Mouse (Mus musculus) left cerebral cortex, adult 9 months (tissue): ENCODE measurements at regions not wholly inside any gene's neighbourhood (a gene's known extent, or its start where the extent isn't known, plus 50 kb on each side); places are given as distances from the start of the nearest gene placed in this dataset.

Experiments used
- DNase-seq, 2 experiments: peaks; one replicate each; pipeline ENCODE4 v3.0.0; 2022; ENCODE audit warnings: low spot score in 2 of 2

DNA sequence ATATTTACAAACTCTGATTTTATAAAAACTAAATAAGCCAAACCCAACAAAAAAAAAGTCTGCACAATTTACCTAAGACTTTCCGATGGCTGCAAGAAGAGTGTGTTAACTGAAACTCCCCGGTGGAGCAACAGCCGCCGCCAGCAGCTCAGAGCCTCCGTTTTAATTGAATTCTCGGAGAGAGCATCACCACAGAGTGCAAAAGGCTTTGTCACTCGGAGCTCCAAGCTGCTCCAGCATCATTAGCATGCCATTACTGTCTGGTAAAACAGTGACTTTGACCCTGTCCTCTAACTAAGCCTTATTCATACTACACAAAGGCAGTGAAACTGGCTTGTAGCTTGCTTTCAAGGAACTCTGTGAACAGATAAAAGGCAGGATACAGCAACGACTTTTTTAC is 176.5 kb downstream of the Efnb2 start:
- no peak for DNase-seq

DNA sequence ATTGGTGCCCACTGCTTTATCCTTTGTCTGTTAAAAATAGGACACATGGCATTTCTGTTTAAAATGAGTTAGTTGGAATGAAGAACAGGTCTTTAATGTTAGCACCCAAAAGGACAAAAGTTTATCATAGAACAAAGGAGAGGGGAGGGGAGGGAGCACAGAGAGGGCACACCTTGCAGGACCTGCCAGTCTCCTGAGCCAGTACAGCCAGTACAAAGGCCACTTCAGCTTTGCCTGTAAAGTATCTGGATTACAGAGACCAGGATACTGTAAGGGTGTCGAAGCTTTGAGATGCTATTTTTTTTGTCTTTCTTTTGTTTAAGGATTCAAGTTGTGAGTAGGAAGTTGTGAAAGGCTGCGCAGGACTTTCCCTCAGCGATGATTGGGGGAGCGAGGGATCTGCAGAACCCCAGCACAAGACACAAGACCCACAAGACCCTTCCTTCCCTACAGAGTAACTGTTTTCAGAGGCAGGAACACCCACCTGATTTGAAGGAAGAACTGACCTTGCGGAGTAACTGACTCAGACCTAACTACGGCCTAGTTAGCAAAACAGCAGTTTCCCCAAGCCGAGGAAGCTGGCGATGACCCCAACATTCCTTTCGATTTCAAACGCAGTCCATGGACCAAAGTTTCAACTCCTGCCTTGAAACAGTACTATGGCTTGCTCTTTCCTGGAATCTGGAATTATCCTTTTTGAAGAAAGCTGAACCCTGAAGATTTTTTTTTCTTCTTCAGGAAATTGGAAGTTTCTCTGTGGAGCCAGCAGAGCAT is 178.1 kb downstream of the Efnb2 start:
- DNase-seq, result no peak

DNA sequence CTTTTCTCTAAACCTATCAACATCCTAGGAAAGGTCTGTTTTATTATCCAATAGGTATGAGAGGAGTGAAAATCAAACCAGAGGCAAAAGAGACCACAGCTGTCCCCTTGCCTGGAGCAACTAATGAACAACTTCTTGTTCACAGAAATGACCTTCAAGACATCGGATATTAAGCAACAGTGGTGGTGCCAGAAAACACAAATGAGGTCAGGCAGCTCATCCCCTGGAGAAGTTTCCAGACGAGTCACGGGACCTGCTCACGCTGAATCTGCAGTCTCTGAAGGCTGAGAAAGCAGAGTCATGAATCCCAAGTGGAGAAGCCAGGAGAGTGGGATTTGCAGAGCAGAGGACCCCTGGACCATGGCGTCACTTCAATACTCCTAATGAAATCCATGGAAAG is 183.6 kb downstream of the Efnb2 start:
- no peak for DNase-seq

DNA sequence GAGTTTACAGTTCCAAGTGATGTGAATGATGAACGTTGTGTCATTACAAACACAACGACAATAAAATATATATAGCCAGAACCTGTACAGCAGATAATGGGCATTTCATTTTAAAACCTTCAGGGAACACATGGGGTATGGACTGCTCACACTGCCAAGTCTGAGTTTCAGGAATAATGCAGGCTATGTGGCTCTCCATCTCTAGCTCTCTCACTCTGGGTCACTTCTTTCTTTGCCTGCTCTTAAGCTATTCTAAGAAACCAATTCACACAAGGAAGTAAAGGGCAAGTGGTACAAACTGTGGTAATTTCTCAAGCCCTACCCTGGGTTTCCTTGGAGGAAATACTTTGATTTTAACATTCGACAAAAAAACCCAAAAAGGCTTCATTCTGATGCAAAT is 192.5 kb downstream of the Efnb2 start:
- no peak for DNase-seq

DNA sequence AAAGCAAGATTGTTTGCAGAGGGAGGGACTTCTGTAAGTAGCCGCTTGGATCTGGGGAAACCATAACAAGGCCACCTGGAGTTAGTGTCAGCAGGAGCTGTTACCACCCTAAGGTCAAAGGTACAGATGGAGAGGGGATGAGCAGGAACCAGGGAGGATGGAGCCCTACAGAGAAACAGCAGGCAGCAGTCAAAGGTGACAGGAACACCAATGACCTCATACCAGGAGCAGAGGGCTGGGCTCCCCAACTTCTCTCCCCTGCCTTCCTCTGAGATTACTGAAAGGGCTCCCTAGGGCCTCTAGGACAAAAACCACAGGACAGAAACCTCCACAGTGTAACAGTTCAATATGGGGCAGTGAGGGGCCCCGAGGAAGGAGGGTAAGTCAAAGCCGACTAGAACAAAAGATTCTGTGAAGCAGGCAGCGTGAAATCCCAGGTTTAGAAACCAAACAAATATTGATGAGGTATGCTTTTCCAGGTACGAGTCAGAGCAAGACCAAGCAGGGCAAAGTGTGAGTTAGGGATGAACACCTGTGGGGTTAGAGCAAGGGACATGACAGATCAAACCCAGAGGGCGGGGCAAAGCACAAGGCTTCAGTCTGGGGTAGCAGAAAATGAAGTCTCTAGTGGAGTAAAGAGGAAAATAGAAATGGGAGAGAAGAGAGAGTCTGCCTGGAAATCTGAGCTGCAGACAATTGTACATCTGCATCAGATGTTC is 194.4 kb downstream of the Efnb2 start:
- DNase-seq, result no peak

DNA sequence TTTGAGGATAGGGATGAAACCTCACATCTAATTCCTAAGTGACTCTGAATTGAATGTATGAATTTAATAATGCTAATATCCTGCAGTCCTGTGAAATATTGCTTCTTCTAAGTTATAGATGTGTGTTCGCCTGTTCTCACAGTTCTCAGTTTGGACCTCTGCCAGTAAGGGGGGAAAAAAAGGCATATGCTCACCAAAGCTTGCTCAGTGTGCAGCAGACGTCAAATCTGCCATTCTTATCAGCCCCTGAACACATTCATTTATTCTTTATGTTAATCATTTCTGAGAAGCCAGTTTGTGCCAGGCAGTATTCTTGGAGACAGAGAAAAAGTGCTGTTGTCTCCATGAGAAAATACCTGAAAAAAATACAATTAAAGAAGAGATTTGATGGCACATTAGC is 198.6 kb downstream of the Efnb2 start:
- no peak for DNase-seq

DNA sequence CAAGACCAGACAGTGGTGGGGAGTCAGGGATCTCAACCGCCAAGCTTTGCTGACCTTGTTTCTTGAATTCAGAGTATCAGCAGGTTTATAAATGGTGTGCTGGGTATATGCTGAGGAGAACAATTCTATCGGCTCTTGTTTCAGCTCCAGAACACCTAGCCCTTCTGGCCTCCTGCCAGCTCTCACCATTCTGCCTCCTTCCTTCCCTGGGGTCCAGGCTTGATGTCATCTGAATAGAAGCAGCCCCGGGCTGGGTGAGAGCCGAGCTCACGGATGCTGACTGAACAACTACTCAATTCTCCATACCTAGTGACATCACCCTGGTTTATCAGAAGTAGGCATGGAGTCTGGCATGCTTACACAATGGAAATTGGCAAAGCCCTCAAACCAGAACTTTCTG is 203.5 kb downstream of the Efnb2 start:
- DNase-seq, result no peak

DNA sequence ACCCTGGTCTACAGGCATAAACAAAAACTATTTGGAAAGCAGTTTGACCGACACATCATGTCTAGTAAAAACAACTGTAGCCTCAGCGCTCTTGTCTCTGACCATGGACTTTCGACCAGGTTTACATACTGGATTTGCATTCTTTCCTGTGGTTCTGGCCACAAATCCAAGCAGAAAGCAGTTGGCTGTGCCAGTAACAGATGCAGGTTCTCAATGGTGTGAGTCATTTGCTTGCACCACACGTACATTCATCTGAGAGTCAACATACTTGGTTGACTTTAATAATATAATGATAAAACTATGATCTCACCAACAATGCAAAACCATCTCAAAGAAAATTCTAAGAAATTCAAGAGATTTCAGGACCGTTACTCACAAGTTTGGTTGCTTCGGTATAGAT is 207.1 kb downstream of the Efnb2 start:
- no peak for DNase-seq

DNA sequence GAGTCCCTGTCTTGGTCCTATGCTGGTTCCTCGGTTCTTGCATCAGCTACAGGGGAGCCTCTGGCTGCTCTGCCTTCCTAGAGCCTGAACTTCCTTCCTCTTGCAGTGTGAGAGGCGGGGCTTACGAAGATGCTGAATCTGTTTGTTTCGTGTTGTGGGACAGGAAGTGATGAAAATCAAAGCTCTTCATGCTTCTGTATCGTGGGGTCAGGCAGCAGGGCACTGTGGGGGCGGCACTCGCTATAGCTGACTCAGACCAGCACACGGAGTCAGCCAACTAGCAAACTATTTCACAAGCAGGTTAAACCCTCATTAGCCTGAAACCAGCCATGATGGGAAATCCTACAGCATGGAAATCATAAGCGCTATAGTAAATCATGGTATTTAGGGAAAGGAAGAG is 208.8 kb downstream of the Efnb2 start:
- DNase-seq, result no peak

DNA sequence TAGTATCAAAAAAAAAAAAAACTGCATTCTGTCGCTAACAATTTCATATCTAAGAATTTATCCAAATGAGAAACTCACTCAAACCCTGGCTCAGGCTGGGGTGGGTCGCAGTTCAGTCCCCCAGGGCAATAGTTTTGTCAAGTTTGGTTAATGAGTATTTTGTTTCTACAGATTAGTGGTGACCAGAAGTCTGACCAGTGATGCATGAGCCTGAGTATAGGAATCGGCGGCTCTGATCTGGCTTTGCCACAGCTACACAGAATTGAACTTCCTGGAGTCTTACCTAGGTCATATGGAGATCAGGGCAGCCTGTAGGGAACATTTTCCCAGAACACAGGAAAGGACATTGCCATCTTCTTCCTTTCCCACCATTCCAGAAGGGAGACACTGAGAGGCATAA is 212.1 kb downstream of the Efnb2 start:
- no peak for DNase-seq

DNA sequence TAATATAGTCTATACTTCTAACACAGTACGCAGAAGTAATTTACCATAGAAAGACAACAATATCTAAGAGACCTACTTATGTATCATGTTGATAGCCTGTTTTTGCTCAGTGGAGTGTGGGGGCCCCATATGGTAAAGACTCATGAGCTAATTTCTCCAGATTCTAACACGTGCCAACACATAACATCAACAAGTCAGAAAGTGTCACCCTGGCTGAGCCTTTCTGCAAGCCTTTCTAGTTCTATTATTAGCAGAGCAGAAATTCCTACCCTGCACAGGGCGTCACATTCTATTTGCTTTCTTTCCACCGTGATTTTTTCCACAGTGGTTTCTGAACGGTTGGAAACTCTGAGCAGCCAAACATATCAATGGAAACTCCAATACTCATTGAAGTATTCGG is 219.5 kb downstream of the Efnb2 start:
- DNase-seq, result no peak

DNA sequence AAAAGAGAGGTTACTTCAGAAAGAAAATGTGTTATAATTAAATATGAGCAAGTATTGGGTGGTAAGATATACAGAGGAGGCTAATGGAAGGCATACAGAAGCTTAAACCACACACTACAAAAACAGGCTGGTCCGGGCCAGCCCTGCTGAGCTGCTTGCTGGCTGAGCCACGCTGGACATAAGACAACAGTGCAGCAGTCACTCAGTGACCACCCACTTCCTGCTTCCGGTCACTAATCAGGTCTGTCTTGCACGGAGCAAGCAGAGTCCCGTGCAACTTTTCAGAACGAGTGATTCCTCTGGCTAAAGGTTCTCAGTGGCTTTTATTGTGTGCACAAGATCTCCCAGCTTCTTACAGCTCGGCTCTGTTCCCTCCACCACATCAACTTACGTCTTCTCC is 220.1 kb downstream of the Efnb2 start:
- DNase-seq, result no peak

DNA sequence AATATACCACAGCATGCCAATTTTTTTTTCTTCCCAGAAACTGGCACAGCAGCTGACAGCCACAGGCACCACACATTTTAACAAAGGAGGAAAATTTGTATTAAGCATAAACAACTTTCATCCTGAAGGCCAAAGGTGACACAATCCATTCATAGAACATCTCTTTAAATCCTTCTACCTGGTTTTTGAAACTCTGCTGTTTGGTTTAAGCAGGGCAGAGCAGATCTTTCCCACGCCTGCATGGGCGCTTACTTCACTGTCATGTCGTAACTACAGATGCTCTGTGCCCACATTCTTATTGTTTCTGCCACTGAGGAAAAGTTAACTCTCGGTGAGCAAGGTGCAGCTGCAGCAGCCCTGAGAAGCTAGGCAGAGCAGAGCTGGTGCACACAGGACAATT is 234.8 kb downstream of the Efnb2 start:
- no peak for DNase-seq

DNA sequence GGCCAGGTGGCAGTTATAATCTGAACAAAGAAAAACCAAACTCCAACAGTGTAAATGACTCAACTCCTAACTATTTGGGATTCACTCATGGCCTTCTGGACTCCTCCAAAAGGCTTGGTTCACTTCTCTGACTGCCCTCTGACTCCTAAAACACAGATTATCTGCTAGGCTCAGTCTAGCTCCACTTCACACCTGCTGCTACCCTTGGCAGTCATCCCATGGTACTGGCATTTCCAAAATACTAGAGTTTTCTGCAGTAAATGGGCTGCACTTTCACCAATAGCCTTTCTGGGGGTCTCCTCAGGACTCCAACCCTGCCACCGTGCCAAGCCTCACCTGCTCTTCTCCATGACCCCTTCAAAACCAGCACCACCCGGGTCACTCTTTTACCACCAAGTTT is 237.6 kb downstream of the Efnb2 start:
- no peak for DNase-seq

DNA sequence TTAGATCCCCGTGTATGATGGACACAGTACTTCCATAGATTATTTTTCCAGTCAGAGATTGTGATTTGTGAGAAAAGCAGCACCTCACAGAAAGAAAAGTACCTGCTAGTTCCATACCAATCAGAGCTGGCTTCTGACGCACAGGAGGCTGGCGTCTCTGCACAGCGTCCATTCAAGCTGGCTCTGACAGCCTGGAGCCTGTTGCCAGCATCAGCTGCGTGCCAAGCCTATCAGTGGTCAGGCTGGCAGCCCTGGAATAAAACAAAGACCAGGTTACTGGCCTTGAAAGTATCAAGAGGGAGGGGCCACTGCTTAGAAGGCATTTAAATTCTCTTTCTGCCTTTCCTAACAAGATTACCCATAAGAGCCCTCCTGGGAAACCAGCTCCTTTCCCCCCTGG is 239.3 kb downstream of the Efnb2 start:
- no peak for DNase-seq

DNA sequence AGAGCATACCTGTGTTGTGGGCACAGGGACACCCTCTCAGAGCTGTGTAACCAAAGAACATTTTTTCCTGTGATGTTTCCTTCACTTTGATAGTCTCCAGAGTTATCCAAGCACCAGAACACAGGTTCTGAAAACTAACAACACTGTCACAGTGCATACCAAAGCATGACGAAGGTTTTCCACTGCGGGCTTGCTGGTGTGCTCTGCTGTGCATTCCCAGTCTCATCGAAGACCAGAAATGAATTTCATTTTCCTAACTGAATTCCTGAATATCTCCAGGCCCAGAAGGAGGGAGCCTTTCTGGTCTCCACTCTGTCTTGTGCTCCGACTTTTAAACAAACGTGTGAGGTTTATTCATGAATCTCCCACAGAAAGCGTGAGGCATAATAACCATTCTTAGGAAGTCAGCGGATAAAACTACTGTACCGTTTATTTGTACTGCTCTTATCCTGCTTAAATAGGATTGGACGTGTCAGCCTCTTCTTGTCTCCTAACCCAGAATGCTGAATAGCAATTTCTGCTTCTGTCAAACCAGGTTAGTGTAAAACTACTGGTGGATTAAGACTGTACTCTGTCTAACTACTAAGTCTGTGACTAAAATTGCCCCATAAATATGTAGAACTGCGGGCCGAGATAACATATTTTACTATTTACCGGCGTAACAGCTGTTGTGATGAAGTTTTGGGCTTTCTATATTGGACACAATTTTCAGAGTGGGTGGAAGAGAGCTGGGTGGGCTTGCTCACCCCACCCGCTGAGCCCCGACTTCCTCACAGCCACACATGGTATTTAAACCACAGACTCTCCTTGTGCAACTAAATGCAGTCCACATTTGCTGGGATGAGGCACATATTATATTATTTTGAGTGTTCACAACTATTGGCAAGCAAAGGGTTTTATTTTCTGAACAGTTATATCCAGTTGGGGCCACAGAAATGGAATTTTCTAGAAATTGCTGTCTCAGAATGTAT is 241.4 kb downstream of the Efnb2 start:
- DNase-seq, result no peak

DNA sequence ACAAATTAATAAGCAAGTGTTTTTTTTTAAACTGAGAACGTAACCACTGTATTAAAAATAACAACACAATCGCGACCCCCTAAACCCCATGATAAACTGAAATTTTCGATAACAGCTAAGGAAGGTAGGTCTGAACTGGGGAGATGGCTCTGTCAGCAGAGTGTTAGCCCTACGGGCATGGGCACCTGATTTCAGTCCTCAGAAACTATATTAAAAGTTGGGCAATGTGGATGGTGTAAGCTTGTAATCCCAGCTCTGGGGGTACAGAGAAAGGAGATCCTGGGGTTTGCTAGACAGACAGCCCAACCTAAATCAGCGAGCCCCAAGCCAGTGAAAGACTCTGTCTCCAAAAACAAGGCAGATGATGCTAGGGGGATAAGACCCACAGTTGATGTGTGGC is 242.1 kb downstream of the Efnb2 start:
- no peak for DNase-seq

DNA sequence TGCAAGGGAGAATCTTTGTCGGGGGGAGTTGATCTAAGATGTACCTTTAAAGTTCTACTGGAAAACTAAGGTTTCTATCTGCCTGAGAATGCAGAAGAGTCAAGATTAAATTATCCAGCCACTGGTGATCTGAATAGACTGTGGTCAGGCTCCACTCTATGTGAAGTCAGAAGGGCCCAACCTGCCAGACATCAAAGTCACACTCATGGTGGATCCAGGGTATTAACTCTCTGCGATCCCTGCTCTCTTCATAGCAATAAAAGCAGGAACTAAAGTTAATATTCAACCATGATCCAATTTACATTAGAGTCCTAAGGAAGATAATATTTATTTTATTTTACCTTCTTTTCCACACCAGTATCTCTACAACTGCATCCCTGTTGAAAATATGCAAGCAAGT is 242.5 kb downstream of the Efnb2 start:
- no peak for DNase-seq

DNA sequence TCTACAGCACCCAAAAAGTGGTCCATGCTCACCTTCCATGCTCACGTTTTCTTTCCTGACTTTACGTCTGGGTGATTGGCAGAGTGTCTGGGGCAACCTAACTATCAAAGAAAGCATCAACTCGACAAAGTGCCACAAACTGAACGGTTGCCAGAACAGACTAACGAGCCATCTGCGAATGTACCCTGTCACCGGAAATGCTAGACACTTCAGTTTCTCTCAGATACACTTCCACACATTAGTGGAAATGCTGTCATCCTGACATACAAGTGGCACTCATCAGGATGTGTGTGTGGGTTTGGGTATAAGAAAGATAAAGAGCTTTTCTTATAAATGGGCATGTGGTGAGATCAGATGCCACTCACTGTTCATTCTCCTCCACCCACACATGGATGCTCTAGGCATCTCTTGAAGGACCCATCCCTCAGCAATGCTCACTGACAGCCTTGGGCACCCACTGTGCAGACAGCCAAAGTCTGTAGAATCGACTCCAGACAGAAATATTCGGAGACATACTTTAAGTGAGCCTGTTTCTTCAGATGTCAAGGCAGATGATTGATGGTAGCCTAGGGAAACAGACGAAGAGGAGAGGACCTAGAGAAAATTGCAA is 244.8 kb downstream of the Efnb2 start:
- no peak for DNase-seq

DNA sequence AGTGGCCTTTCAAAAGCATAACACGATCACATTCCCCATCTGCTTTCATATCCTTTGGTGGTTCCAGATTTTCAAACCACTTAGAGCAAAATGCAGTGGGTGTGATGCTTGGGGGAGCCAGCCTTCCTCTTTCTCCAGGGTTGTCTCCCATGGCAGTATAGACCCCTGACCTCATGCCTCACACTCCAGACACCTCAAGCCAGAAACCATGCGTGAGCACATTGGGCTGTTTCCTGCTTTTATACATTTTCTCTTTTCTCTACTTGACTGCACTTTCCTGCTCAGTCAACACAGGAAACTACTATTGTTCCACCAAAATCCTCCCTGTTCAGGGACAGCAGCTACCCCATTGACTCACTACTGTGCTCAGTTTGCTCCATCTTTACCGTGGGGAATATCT is 253.7 kb downstream of the Efnb2 start:
- DNase-seq, result no peak

DNA sequence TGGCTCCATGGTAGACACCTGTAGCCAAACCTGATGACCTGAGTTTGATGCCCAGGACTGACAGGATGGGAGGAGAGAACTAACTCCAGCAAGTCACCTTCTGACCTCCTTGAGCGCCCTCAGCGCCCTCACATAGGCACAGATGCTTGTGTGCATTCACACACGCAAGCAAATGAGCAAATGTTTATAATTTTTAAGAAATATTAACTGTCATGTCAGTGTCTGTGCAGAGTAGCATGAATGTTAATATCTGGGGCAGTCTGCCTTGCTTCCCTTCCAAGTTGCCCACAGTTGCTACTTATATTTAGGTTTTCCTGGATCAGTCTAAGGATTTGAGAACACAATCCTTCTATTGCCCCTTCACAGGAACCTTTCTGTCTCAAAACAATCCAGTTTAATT is 257.6 kb downstream of the Efnb2 start:
- no peak for DNase-seq

DNA sequence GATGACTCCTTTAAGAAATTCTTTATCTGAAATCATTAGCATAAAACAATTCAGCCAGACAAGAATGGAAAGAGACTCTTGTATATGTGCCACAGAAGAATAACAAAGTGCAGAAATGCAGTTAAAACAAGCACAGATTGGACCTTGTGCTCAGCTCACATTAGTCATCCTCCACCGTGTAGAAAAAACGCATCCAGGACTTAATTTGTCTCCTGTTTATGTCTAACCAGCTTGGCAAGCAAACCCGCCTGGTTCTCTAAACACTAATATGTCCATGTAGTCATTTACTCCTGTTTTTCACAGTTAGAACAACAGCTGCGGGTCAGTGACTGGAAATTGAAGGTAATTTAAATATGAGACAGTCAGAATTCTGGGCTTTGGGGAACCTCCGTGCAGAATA is 268.7 kb downstream of the Efnb2 start:
- DNase-seq, result peak in 1 of 2 experiments; percentile 35
